Mouse (Mus musculus) cerebellum, adult 8-10 months (tissue): ENCODE results near the gene Atf6b.

Experiments
- DNase-seq: peaks from one replicate; pipeline ENCODE4 v3.0.0; 2022

Gene Atf6b

DNA sequence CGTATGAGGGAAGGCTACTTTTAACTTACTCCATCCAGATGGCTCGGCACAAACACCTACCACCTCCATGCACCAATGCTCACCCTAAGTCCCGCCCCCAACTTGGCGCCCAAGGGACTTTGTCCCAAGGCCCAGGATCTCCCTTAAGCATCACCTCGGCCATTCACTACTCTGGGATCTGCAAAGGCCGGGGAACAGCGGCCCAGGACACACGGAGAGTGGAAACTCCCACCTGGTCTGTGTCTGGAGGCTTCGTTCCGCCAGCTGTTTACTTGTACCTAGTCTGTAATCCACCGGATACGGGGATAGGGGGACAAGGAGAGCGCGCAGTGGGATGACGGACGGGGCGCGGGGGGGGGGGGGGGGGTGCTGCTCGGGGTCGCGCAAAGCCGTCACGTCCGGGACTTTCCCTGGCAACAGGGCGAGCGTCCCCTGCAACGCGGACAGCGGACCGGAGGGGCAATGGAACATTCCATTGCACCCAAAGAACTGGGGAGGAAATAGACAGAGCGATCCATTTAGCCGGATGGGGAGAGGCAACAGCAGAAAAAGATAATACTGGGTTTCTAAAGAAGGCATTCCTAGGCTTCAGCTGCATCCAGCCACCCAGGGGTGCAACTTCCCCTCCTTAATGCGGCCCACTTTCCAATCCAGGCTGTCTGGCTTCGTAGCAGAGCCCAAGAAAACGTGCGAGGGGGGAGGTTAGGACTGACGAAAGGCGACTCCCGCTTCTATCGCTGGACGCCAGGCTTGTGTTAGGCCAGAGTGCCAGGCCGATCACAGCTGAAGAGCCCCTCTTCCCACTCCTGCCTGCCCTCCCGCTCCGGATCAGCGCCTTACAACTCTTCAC is 19.6 kb upstream of the Atf6b start:
- DNase-seq, result peak; percentile 82

DNA sequence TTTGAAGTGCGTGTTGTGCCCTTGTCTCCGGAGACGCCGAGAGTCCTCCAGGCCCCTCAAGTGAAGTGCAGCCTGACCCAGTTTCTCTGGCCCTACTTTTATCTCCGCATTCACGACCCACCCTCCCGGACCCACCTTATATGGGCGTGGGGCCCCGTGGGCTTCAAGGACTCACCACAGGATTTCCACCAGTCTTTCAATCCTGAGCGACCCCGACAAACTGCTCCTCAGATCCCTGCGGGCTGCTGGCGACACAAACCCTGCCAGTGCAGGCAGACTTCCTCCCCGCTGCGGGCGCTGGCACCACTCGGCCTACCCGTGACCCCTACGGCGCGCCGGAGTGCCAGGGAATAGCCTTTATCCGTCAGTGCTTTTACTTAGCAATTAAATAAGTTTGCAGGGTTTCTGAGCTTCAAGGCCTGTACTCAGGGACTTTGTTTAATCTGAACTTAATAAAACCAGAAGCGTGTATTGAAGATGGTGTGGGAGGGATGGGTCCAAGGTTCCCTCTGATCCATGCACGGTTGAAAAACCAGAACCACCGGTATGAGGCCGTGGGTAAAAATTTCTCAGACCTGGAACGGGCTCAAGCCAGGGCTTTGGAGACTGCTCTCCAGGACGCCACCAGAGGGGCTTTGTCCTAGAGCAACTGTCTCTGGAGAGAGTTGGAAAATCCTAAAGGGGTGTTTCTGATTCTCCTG is 18.9 kb upstream of the Atf6b start, which contains the start of gene Ppt2:
TSS of gene Ppt2 (minus strand) at position 568 of the 701 bp plus-strand sequence.
- peak; percentile 82 for DNase-seq

DNA sequence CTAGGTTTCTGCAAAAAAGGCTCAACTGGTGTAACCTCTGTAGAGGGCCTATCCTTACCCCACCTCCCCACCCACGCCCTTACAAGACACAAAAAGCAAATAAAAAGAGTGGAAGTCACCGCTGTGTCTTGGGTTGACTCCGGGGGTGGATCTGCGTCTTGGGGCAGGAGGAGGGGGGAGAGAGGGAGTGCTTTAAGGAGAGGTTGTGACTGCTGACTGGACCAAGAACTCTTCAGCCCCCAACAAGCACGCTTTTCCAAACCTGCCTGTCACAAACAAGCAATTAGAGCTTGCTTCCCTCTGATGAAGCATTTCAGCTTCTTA is 18.3 kb upstream of the Atf6b start:
- no peak for DNase-seq

DNA sequence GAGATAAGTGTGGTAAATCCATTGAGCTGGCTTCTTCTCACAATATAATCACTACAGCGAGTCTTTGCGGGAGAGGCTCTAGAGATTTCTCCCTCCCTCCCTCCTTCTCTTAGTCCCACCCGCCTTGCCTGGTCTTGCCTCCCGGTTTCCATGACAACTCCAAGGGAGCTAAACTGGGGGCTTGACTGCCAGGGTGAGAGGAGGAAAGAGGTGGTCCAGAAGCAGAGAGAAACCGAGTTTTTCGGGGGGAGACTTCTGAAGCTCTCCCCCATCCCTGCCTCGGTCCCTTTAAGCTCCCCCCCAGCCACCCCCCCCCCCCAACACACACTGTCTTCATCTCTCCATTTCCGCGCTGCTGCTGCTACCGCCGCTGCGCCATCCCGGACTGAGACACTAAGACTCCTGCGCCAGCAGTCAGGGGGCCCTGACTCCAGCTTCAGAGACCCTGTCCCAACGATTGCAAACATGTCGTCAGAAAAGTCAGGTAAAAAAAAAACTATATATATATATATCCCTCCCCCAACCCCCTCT is 17.7 kb upstream of the Atf6b start, which contains the start of gene Prrt1:
TSS of gene Prrt1 (plus strand) at position 313 of the 531 bp plus-strand sequence.
- DNase-seq, result peak; percentile 63

DNA sequence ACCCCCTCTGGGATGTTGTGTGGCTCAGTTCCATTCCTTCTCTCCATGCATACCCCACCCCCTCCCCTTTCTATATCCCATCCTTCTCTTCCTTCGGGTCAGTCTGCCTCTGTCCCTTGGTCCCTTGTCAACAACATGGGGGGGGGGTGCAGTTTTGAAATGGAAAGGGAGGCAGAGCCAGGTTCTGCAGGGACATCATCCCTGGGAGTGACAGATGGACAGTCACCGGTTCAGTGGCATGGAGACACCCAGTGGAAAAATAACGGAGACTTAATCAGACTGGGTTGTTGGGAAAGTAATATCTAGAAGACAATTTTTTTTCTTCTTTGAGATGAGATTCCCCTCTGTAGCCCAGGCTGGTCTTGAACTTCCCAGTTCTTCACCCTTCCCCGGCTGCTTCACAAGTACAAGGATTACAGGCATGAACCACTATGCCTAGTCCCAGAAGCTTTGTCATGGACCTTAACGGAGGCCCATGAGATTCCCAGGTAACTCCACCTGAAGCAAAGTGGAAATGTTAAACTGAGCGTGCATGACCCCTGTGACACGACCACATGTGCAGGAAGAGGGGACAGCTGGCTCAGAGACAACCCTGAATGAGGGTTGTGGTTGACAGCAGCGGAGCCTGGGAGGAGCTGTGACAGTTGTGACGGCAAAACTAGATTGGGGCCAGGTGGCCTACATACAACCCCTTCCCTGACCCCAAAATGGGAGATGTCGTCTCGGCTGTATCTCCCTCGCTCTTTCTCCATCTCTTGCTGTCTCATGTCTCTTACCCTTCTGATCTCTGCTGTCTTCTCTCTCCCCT is 16.9 kb upstream of the Atf6b start:
- DNase-seq, result peak; percentile 65

DNA sequence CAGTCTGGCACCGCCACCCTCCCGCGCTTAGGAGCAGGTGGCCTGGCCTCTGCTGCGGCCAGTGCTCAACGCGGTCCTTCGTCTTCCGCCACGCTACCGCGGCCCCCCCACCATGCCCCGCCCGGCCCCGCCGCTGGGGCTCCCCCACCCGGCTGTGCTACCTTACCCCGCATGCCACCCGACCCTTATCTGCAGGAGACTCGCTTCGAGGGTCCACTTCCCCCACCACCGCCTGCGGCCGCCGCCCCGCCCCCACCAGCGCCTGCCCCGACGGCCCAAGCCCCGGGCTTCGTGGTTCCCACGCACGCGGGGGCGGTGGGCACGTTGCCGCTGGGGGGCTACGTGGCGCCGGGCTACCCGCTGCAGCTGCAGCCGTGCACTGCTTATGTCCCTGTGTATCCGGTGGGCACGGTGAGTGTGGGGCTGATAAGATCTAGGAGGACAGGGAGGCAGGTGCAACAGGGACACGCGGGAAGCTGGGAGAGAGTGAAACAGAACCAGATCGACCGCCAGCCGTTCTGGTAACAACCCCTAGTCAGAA is 16.1 kb upstream of the Atf6b start:
- peak; percentile 64 for DNase-seq

DNA sequence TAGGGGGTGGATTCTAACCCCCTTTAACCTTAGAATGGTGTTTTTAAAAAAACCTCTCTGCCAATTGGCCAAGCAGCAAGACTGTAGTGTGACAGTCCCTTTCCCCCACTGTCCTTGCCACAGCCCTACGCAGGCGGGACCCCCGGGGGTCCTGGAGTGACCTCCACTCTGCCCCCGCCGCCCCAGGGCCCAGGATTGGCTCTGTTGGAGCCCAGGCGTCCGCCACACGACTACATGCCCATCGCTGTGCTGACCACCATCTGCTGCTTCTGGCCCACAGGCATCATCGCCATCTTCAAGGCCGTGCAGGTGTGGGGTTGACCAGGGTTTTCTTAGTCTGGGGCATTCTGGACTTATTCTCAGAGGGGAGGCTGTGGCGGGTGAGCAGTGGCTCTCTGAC is 15.3 kb upstream of the Atf6b start:
- DNase-seq, result peak; percentile 61

DNA sequence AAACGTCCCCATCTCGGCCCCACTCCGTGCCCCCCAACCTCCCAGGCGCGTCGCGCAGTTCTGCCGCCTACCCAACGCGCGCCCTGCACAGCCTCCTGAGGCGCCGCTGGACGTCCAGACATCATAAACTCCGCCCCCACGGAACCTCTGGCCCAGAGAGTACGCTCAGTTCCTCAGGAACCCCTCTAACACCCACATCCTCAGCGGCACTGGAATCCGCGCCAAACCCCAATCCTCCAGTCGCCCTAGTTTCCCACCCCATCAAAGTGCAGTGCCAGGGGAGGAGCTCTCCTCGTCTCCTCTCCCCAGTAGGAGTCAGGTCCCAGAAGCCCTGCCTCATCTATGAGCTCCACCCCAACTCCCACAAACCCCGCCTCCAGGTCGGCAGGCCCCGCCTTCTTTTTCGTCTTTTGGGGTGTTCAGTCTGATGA is 14.7 kb upstream of the Atf6b start:
- DNase-seq, result peak; percentile 87

DNA sequence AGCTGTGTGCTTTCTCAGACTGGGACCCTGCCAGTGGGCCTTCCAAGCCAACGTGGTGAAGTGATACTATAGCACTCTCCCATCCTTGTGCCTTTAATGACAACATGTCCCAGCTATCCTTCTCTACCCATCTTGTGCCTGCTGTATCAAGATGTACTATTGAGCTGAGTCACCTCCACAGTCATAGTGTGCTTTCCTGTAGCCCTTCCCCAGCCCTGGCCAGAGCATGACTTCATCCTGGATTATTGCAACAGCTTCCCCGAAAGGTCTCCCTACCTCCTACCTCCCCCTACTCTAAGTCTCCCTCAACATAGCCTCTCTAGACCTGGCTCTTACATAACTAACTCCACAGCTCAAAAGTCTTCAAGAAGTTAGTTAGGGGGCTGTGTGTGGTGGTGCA is 11.3 kb upstream of the Atf6b start:
- no peak for DNase-seq

DNA sequence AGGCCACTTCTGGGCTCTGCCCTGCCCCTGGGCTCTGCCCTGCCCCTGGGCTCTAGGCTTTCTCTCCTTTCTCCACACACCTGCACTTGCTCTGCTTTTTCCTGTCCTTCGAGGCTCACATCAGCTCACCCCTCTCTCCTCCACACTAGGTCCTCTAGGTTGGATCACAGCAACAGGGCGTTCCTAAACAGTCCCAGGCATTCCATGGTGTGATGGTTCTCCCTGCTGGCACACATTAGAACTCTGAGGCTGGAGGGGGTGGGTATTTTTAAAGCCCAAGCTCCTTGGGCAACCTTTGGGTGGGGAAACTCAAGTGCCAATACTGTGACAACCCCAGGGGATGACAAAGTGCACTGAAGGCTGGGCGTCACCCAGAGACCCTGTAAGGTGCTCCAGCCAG is 9.5 kb upstream of the Atf6b start:
- DNase-seq, result no peak

DNA sequence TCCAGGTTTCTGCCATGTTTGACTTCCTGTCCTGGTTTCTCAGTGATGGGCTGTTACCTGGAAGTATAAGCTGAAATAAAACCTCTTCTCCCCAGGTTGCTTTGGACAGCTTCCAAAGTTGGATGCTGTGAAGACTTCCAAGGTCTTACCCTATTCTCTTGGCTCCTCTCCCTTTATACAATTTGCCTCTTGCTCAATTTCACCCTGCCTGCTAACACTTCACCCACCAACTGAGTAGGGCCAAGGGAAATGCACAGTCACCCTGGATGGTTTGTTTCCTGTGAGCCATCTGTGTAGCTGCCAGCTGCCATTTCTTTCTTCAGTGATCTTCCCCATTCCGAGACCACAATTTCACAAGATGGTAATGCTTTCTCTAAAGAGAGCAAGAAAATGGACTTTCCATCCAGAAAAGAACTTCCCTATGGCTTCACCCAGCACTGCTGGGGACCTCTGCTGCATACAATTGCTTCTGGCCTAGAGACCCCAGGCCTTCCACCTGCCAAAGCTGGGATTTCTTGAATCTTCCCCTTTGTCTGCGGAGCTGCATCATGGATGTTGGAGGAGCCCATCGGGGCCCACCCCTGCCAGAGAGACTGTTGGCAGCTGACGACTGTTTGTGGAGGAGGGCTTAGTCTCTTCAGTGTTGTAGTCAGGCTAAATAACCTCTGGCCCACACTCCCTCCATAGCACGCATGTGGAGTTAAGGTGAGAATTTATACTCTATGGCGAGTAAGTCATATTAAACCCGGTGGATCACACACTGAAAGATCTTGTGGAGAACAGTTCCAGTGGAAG is 7.3 kb upstream of the Atf6b start:
- peak; percentile 40 for DNase-seq

DNA sequence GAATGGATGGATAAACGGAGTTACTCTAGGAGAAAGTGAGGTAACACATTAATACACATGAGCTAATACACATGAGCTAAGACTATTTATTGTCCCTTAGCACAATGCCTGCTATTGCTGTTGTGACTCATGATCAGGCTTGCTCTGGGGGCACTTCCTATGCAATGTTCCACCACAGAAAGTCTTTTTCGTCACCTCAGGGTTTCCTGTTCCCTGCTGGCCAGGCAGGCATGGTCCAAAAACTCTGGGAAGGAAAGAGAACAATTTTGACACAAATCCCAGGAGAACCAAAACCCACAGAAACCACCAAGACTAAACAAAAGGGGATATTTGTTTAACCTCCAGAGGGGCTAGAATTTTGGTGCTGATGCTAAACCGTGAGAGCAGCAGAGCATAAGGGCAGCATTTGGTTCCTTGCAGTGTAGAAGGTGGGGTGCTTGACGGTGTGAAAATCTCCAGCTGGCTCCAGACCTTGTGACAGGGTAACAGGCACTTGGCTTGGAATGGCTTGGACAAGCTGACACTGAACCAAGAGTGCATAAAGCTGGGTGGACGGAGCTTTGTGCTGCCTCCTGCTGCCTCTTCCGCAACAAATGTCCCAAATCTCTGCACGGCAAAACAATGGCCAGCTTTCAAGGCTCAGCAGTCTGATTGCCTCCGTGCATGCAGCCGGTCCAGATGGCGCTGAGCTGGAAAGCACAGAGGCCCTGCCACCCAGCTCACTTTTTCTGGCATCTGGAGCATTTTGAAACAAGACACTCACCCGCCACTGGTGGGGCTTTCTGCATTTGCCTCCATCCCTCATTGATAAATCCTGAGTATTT is 6.0 kb upstream of the Atf6b start:
- peak; percentile 86 for DNase-seq

DNA sequence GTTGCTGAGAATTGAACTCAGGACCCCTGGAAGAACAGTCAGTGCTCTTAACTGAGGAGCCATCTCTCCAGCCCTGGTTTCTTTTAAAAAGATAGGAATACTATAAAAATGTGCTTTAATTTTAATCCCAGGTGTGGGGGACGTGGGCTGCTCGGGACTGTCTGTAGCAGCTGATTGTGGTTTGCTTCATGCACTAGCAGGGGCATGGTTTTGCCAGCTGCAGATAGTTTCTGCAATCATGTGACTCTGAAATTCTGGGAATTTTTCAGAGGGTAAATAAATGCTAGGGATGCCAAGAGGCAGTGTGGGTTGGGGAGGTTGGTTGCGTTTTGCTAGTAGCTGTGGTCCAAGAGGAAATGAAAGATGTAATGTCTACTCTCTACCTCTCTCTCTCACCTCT is 5.0 kb upstream of the Atf6b start:
- peak; percentile 28 for DNase-seq

DNA sequence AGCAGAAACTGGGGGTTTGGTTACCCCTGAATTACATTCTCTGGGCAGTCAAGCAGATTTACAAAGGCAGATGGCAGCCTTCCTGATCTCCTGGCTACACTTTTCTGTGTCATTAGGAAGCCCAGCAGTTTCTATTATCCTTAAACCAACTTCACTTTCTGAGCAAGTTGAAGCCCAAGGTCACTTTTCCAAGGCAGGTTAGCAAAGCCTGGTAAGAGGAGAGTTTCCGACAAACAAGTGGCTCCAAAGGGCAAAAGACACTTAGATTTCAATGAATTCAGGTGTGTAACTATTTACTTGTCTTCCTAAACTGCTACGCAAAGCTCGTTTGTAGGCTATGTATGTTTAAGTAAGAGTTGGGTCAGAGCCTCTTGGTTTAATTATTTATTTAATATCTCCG is 3.6 kb upstream of the Atf6b start:
- DNase-seq, result no peak

DNA sequence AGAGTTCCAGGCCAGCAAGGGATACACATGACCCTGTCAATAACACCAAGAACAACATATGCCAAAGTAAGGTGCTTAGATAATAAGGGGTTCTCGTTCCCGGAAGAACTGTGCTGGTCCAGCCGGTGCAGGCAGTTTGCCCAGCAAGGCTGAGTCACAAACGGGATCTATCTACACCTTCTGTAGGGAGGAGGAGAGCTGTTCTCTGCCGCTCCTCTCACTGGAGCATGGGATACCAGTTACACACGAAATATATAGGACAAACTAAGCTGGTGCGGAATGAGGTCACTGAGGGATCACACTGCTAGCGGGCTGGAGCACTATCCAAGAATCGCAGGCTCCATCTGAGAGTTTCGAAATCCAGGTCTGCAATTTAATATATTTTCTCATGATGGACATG is 3.0 kb upstream of the Atf6b start:
- peak; percentile 67 for DNase-seq

DNA sequence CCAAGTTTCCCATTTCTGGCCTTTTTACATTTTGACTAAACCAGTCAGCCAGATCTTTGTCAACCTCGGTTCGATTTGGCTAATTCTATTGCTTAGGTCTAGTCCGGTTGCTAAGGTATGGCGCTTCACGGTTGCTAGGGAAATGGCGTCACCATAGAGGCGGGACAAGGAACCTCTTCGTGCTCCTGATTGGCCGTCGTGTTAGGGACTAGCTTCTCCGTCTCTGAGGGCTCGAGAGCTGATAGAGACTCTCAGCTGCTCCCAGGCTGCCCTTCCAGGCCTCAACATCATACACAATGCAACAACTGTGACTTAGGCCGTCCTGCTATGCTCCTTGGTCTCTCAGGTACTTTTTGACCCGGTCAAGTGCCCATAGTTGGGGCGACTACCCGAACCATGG is 2.3 kb upstream of the Atf6b start, which contains the start of gene Fkbpl:
TSS of gene Fkbpl (plus strand) at position 157 of the 400 bp plus-strand sequence.
- DNase-seq, result peak; percentile 96

DNA sequence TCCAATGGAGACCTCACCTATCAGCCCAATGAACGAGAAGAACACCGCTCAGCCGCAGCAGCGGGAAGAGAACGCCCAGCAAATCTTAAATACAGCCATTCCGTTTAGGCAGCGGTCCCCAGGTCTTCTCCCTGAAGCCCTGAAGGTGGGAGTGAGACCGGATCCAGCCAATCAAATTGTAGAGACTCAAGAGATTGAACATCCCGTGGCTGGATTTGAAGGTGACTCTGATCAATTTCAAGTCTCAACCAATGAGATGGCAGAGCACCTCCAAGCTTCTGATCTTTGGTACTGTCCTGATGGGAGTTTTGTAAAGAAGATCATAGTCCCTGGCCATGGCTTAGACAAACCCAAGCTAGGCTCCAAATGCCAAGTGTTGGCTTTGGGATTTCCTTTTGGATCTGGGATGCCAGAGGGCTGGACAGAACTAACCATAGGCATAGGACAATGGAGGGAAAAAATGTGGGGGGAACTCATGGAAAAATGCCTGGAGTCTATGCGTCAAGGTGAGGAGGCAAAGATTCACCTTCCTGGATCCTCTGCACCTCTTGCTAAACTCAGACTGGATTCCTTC is 1.6 kb upstream of the Atf6b start:
- peak; percentile 34 for DNase-seq

DNA sequence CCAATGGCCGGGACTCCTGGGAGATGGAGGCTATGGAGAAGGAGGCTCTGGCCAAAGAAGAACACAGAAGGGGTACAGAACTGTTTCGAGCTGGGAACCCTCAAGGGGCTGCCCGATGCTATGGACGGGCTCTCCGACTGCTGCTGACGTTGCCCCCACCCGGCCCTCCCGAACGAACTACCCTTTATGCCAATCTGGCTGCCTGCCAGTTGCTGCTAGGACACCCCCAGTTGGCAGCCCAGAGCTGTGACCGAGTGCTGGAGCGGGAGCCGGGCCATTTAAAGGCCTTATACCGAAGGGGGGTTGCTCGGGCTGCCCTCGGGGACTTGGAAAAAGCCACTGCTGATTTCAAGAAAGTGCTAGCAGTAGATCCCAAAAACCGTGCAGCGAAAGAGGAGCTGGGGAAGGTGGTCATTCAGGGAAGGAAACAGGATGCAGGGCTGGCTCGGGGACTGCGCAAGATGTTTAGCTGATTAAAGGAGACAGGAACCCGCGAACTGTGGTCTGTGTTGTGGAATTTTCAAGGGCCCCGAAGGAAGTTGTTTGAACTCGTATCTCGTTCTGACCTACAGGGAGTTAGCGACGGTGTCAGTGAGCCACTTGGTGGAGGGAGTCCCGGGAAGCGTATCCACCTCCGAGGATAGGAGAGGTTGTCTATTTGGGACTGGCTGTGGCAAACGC is 975 bp upstream of the Atf6b start:
- peak; percentile 53 for DNase-seq

DNA sequence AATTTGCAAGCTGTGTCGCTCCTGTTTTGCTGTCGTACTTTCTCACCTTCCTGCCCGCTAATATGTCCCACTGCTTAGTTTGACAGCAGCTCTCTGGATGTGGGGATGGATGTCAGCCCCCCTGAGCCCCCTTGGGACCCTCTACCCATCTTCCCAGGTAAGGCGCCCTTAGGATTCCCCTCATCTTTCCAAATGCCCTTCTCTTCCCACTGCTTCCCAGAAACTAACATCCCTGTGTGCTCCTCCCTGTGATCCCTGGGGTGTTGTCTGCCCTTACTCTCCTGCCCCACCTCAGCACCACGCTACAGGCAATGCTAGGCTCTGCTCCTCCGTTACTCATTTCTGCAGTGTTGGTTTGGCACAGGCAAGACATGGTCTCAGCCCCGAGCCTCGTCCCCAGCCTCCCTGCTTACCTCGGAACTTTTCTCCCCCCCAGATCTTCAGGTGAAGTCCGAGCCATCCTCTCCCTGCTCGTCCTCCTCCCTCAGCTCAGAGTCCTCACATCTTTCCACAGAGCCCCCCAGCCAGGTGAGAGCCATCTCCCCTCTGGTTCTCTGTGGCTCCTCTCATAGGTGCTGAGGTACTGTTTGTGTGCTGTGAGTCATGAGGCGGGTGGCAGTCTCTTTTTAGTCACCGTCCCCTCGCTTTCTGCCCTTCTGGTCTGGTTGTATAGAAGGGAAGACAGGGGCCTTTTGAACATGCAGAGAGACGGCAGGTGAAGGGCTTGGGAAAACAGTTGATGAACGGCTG is 1.4 kb downstream of the Atf6b start:
- DNase-seq, result peak; percentile 23
